In the genomic region with DNA sequence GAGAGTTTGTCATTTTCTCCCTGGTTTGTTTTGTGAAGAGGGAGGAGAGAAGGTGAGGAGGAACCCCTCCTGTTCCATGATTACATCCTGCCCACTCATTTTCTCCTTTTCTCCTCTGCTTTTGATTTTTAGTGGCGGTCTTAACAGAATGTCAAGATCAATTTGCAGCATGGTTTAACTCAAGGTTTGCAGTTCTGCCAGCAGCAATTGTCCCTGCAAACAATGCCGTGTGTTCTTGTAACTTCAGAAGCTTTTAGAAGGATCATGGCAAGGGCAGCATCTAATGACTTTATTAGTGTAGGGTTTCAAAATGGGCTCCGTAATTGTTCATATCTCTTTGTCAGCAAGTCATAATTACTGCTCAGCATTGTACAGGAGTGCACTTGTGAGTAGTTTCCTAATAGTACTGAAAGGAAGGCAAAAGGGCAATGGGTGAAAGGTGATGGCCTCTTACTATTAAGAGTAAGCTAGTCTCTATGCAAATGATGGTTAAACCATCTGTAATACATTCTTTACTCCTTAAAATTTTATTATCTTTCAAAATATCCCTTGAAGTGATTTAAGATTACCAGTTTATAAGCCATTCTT, we compare ENCODE assay signal across 26 mouse cellular contexts.
DNase-seq lines count a peak whose midpoint lies in the region; ATAC-seq lines count a peak whose summit lies in the region.
"Had no signal": no experiment of that assay in that cellular context is flagged by ENCODE, and none has a peak within 500 bp of the region (broad histone marks: within the 10 kb centered on the region; RNA-seq: fewer than 3 reads in every experiment).

No protein-coding gene starts in this region.

- H3K9ac ChIP-seq in kidney, embryonic 16.5 days (replicated peaks; ENCODE audit: low read length): no peak overlapping the region
- H3K9ac ChIP-seq: embryonic facial prominence, embryonic 15.5 days; forebrain, embryonic 13.5 days; heart, embryonic 12.5 days; hindbrain, embryonic 14.5 days; lung, embryonic 15.5 days; neural tube, embryonic 12.5 days had no signal

- DNase-seq in kidney, adult 9 months: peak; percentile 12
- DNase-seq in fat pad, adult 2 months (ENCODE audit: extremely low read depth, low read depth, low spot score): peak; percentile 18
- no peak for DNase-seq in left cerebral cortex, postnatal 14 days (ENCODE audit: low spot score in 2 of 2)
- no peak for DNase-seq in lung, postnatal 36 days
- DNase-seq: adrenal gland, adult 2 months; cerebellum, adult 11-12 months; cerebellum, adult 9-11 months; gastrocnemius, postnatal 25 days; heart, adult 2 months; kidney, adult 2 months; kidney, postnatal 10 days; layer of hippocampus, postnatal 36 days; liver had no signal

- H3K36me3 ChIP-seq in kidney, embryonic 16.5 days (ENCODE audit: insufficient read depth, low read length): no peaks in the 10 kb centered on the region
- H3K36me3 ChIP-seq: embryonic facial prominence, embryonic 15.5 days; lung, embryonic 15.5 days; neural tube, embryonic 12.5 days had no signal

- H3K27ac ChIP-seq in kidney, embryonic 16.5 days (ENCODE audit: low read length): no peak overlapping the region
- H3K27ac ChIP-seq in brown adipose tissue, adult 24 weeks (replicated peaks; ENCODE audit: low read depth, low read length): peak overlapping the region; percentile 81
- H3K27ac ChIP-seq: embryonic facial prominence, embryonic 15.5 days; forebrain, embryonic 13.5 days; heart, adult 2 months; hindbrain, embryonic 14.5 days; lung, embryonic 15.5 days; neural tube, embryonic 12.5 days had no signal

- WGBS in kidney, embryonic 16.5 days: 59% methylated on average over 3 of the region's 3 CpGs

- intact Hi-C loops in left cerebral cortex, postnatal 14 days (cut with DNase I): no loop called here

- H3K4me3 ChIP-seq in kidney, embryonic 16.5 days (ENCODE audit: low read length): no peak overlapping the region
- H3K4me3 ChIP-seq in brown adipose tissue, adult 24 weeks (ENCODE audit: insufficient read depth, low read depth, low read length): no peak overlapping the region
- H3K4me3 ChIP-seq: embryonic facial prominence, embryonic 15.5 days; forebrain, embryonic 13.5 days; heart, adult 2 months; heart, embryonic 12.5 days; lung, embryonic 15.5 days; neural tube, embryonic 12.5 days had no signal

- H3K4me1 ChIP-seq in kidney, embryonic 16.5 days (ENCODE audit: insufficient read depth, low read length): no peaks in the 10 kb centered on the region
- peaks cover 3% of the 10 kb centered on the region; the same call in 1 of the 2 replicates for H3K4me1 ChIP-seq in brown adipose tissue, adult 24 weeks (ENCODE audit: control insufficient read depth, insufficient read depth, insufficient read length, low read length)
- H3K4me1 ChIP-seq: embryonic facial prominence, embryonic 15.5 days; heart, embryonic 12.5 days; lung, embryonic 15.5 days; neural tube, embryonic 12.5 days had no signal

- H3K9me3 ChIP-seq in kidney, embryonic 16.5 days (ENCODE audit: low read length): no peaks in the 10 kb centered on the region
- H3K9me3 ChIP-seq: embryonic facial prominence, embryonic 15.5 days; forebrain, embryonic 13.5 days; heart, embryonic 12.5 days; lung, embryonic 15.5 days; neural tube, embryonic 12.5 days had no signal

- no peak overlapping the region for H3K4me2 ChIP-seq in kidney, embryonic 16.5 days (replicated peaks; ENCODE audit: low read depth, low read length)
- H3K4me2 ChIP-seq: embryonic facial prominence, embryonic 15.5 days; forebrain, embryonic 13.5 days; heart, embryonic 12.5 days; hindbrain, embryonic 14.5 days; lung, embryonic 15.5 days; midbrain, embryonic 11.5 days; neural tube, embryonic 12.5 days had no signal

- H3K27me3 ChIP-seq in kidney, embryonic 16.5 days (ENCODE audit: insufficient read depth, low read length): no peaks in the 10 kb centered on the region
- H3K27me3 ChIP-seq: embryonic facial prominence, embryonic 15.5 days; forebrain, embryonic 13.5 days; heart, embryonic 12.5 days; lung, embryonic 15.5 days; neural tube, embryonic 12.5 days had no signal

- ATAC-seq in kidney, embryonic 16.5 days (ENCODE audit: low FRiP score, low TSS enrichment): no peak
- no peak for ATAC-seq in granulocyte monocyte progenitor cell, adult 5-6 weeks (replicated peaks; ENCODE audit: poor library complexity, severe bottlenecking)
- ATAC-seq: activated CD4-positive, CD25-positive, alpha-beta regulatory T cell, adult 4 months; CD4-positive, CD25-positive, alpha-beta regulatory T cell, adult 4 months; forebrain, embryonic 13.5 days; midbrain, embryonic 16.5 days had no signal

Comparison
In these comparisons a context has a peak if more than half of its experiments do, and no peak if none do; other contexts are left out.
1. DNase-seq: peak in kidney, adult 9 months (single experiment) and fat pad, adult 2 months (single experiment); none in left cerebral cortex, postnatal 14 days (0 of 2) and lung, postnatal 36 days (single experiment).